Comparison of ENCODE assay signal across 11 mouse cellular contexts in the genomic region with DNA sequence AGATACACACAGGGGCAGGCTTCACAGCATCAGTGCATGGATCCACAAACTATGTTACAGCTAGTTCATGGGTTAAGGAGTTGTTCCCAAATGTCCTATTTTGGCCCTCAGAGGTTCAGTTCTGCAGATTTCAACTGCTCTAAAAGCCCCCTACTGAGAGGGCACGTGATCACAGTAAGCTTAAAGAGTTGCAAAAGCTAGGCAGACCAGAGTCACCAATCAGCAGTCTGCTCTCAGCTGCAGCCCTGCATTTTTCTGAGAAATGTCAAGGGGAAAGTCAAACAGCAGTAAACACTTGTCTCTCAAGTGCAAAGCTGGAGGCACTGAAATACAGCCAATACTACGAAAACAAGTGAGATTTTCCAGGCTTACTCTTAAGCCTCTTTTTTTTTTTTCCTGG. TPM values are rescaled to one million over a fixed set of nuclear protein-coding genes. Genes with fewer than 3 reads are reported as not detected.
A peak's percentile ranks its signal among the peaks of the same experiment; 100 is the strongest.
DNase-seq lines count a peak whose midpoint lies in the region; ATAC-seq and TF ChIP-seq lines count a peak whose summit lies in the region.
"Had no signal": no experiment of that assay in that cellular context is flagged by ENCODE, and none has a peak within 500 bp of the region (broad histone marks: within the 10 kb centered on the region; RNA-seq: fewer than 3 reads in every experiment).

No protein-coding gene starts in this region.

- no peak overlapping the region for H3K9ac ChIP-seq in lung, embryonic 14.5 days
- H3K9ac ChIP-seq: embryonic facial prominence, embryonic 15.5 days had no signal

- H3K9me3 ChIP-seq in lung, embryonic 14.5 days (ENCODE audit: low read depth, low read length), result no peaks in the 10 kb centered on the region
- no peaks in the 10 kb centered on the region for H3K9me3 ChIP-seq in midbrain, embryonic 10.5 days (replicated peaks)
- H3K9me3 ChIP-seq: embryonic facial prominence, embryonic 15.5 days had no signal

- 50% methylated on average over 2 of the region's 2 CpGs for WGBS in lung, embryonic 14.5 days
- 60% methylated on average over 2 of the region's 2 CpGs for WGBS in midbrain, embryonic 10.5 days

- no peak for ATAC-seq in lung, embryonic 14.5 days (ENCODE audit: insufficient read depth)
- ATAC-seq in activated CD4-positive, CD25-positive, alpha-beta regulatory T cell, adult 4 months, result no peak

- no peaks in the 10 kb centered on the region for H3K27me3 ChIP-seq in lung, embryonic 14.5 days (ENCODE audit: insufficient read depth, low read length)
- H3K27me3 ChIP-seq in midbrain, embryonic 10.5 days (ENCODE audit: low read depth, poor library complexity, severe bottlenecking), result no peaks in the 10 kb centered on the region
- H3K27me3 ChIP-seq: embryonic facial prominence, embryonic 15.5 days had no signal

- DNase-seq in adrenal gland, adult (ENCODE audit: inconsistent age in 2 of 2, low spot score in 1 of 2), result peak; percentile 53 to 86
- no peak for DNase-seq in adrenal gland, postnatal 4 days (ENCODE audit: low spot score in 2 of 2)
- peak; percentile 41 for DNase-seq in thymus, postnatal 14 days
- no peak for DNase-seq in thymus, postnatal 25 days
- DNase-seq in lung, embryonic 14.5 days, result no peak
- no peak for DNase-seq in right cerebral cortex, postnatal 36 days (ENCODE audit: low spot score in 2 of 2)
- no peak for DNase-seq in midbrain, embryonic 10.5 days (ENCODE audit: low spot score)
- DNase-seq: cerebellum, adult 2 months; right cerebral cortex, postnatal 4 days had no signal

- H3K36me3 ChIP-seq in lung, embryonic 14.5 days (ENCODE audit: insufficient read depth), result peaks cover 67% of the 10 kb centered on the region
- H3K36me3 ChIP-seq in midbrain, embryonic 10.5 days, result peaks cover 75% of the 10 kb centered on the region

- no peak overlapping the region for H3K4me2 ChIP-seq in lung, embryonic 14.5 days
- H3K4me2 ChIP-seq: embryonic facial prominence, embryonic 15.5 days had no signal

- H3K4me3 ChIP-seq in lung, embryonic 14.5 days (ENCODE audit: low read depth, low read length), result no peak overlapping the region
- H3K4me3 ChIP-seq in midbrain, embryonic 10.5 days, result no peak overlapping the region
- H3K4me3 ChIP-seq: embryonic facial prominence, embryonic 15.5 days had no signal

- 0 out of 2 replicates have a peak, but pooled peaks cover 4% of the 10 kb centered on the region for H3K4me1 ChIP-seq in lung, embryonic 14.5 days (ENCODE audit: insufficient read depth)
- peaks cover 21% of the 10 kb centered on the region for H3K4me1 ChIP-seq in midbrain, embryonic 10.5 days

- TF ChIP-seq CTCF in lung, embryonic 14.5 days (IDR thresholded peaks at IDR 0.05; ENCODE audit: low read depth), result no peak

- 0 out of 2 replicates have a peak overlapping the region, but pooled peaks have one; percentile 56 for H3K27ac ChIP-seq in lung, embryonic 14.5 days (ENCODE audit: low read depth)
- no peak overlapping the region for H3K27ac ChIP-seq in midbrain, embryonic 10.5 days (replicated peaks)
- H3K27ac ChIP-seq: embryonic facial prominence, embryonic 15.5 days had no signal

RNA-seq across cellular contexts. Expression of a gene that starts 3.2 kb away (rescaled TPM):
- total RNA-seq in adrenal gland, postnatal 4 days (2021), result 1,000 to 10,000 TPM; 1,201 to 1,267 TPM
- 868 and 955 TPM in 2 replicates for polyA plus RNA-seq in lung, embryonic 14.5 days (2014; fragmentation: Nextera tagmentation; extraction: Ambion mirVana)
- 564 and 647 TPM in 2 replicates for polyA plus RNA-seq in midbrain, embryonic 10.5 days (2016; fragmentation: Nextera tagmentation; extraction: Ambion mirVana)
- 1,000 to 10,000 TPM; 1,580 to 2,609 TPM for polyA plus RNA-seq in activated CD4-positive, CD25-positive, alpha-beta regulatory T cell, adult 4 months (2017; shearing (Covaris generic))

RNA-seq across cellular contexts. Expression of a gene that starts 10.3 kb away (rescaled TPM):
- total RNA-seq in adrenal gland, postnatal 4 days (2021), result 100 to 1,000 TPM; 171 to 180 TPM
- polyA plus RNA-seq in lung, embryonic 14.5 days (2014; fragmentation: Nextera tagmentation; extraction: Ambion mirVana), result 352 and 375 TPM in 2 replicates
- 503 and 508 TPM in 2 replicates for polyA plus RNA-seq in midbrain, embryonic 10.5 days (2016; fragmentation: Nextera tagmentation; extraction: Ambion mirVana)
- 100 to 1,000 TPM; 451 to 533 TPM for polyA plus RNA-seq in activated CD4-positive, CD25-positive, alpha-beta regulatory T cell, adult 4 months (2017; shearing (Covaris generic))

Comparison
In these comparisons a context has a peak if more than half of its experiments do, and no peak if none do; other contexts are left out.
1. DNase-seq: peak in adrenal gland, adult (2 of 2) and thymus, postnatal 14 days (single experiment); none in adrenal gland, postnatal 4 days (0 of 2), thymus, postnatal 25 days (single experiment), lung, embryonic 14.5 days (single experiment), right cerebral cortex, postnatal 36 days (0 of 2) and midbrain, embryonic 10.5 days (single experiment).